In genomic region chr8:104340233-104341105, GRCm38 (mm10) we compare ENCODE assay signal across 8 mouse cellular contexts. TPM values are rescaled to one million over a fixed set of nuclear protein-coding genes. Genes with fewer than 3 reads are reported as not detected.
DNase-seq lines count a peak whose midpoint lies in the region; ATAC-seq lines count a peak whose summit lies in the region.

No protein-coding gene starts in this region.

- no peaks in the 10 kb centered on the region for H3K27me3 ChIP-seq in intestine, embryonic 14.5 days (replicated peaks; ENCODE audit: control insufficient read depth, insufficient read depth, low read length)

- no peaks in the 10 kb centered on the region for H3K9me3 ChIP-seq in intestine, embryonic 14.5 days (ENCODE audit: control insufficient read depth, low read length)

- peak; percentile 81 for ATAC-seq in intestine, embryonic 14.5 days (replicated peaks; ENCODE audit: low FRiP score, low TSS enrichment, low read depth)
- peak; percentile 66 for ATAC-seq in megakaryocyte-erythroid progenitor cell, adult 5-6 weeks (replicated peaks; ENCODE audit: low FRiP score, low TSS enrichment, poor library complexity, severe bottlenecking)

- intact Hi-C loops in left cerebral cortex, postnatal 25 days (cut with DNase I) = loop anchor here (2.0 to 5.0 kb wide), 3 partner anchors 28 to 167 kb away; partner anchors contain the start of genes Terb1 and Tk2

- H3K4me1 ChIP-seq in intestine, embryonic 14.5 days (replicated peaks; ENCODE audit: control insufficient read depth, insufficient read depth, low read length) = peaks cover 19% of the 10 kb centered on the region

- peak overlapping the region; percentile 73 for H3K4me3 ChIP-seq in intestine, embryonic 14.5 days (ENCODE audit: low read depth, low read length)

- under 1% methylated on average over 54 of the region's 54 CpGs for WGBS in intestine, embryonic 14.5 days

- peak overlapping the region; percentile 66 for H3K4me2 ChIP-seq in intestine, embryonic 14.5 days (ENCODE audit: low read length)

- H3K27ac ChIP-seq in intestine, embryonic 14.5 days (ENCODE audit: low read depth) = peak overlapping the region; percentile 91

- peak overlapping the region; percentile 92 for H3K9ac ChIP-seq in intestine, embryonic 14.5 days (ENCODE audit: low read length)

- peak; percentile 75 for DNase-seq in adipocyte (ENCODE audit: low spot score)
- peak; percentile 86 for DNase-seq in embryo, embryonic 10 days (ENCODE audit: low spot score)
- DNase-seq in gastrocnemius, postnatal 25 days = peak; percentile 78
- DNase-seq in intestine, embryonic 14.5 days (ENCODE audit: low spot score) = no peak
- DNase-seq in left cerebral cortex, postnatal 25 days (ENCODE audit: low spot score in 2 of 2) = peak; percentile 57 to 62
- peak; percentile 66 for DNase-seq in right cerebral cortex, postnatal 25 days
- DNase-seq in urinary bladder, postnatal 4 days (ENCODE audit: low spot score in 2 of 2) = peak; percentile 77 to 84

- peaks cover 24% of the 10 kb centered on the region for H3K36me3 ChIP-seq in intestine, embryonic 14.5 days (ENCODE audit: control insufficient read depth, insufficient read depth, low read length)

RNA-seq across cellular contexts. Expression of gene Cmtm3, which starts 1.3 kb away (rescaled TPM):
- 10 to 100 TPM in 1 of 2 experiments, 1 to 10 TPM in 1; 8.5 to 10.3 TPM for total RNA-seq in gastrocnemius, postnatal 25 days (2021)
- polyA plus RNA-seq in intestine, embryonic 14.5 days (2014; fragmentation: Nextera tagmentation; extraction: Ambion mirVana) = 155 and 171 TPM in 2 replicates
- total RNA-seq in left cerebral cortex, postnatal 25 days (2021) = 10 to 100 TPM in 1 of 2 experiments, 1 to 10 TPM in 1; 9.3 to 12.2 TPM
- total RNA-seq in megakaryocyte-erythroid progenitor cell, adult 5-6 weeks (2014; fragmentation: Nextera tagmentation) = 4.9 and 5.8 TPM in 2 replicates
- total RNA-seq in megakaryocyte-erythroid progenitor cell, adult 5-6 weeks (2017) = 1.4 and 7.3 TPM in 2 replicates

RNA-seq across cellular contexts. Expression of gene Cmtm2b, which starts 18.4 kb away (rescaled TPM):
- not detected for total RNA-seq in gastrocnemius, postnatal 25 days (2021)
- not detected in 2 replicates for polyA plus RNA-seq in intestine, embryonic 14.5 days (2014; fragmentation: Nextera tagmentation; extraction: Ambion mirVana)
- not detected for total RNA-seq in left cerebral cortex, postnatal 25 days (2021)
- total RNA-seq in megakaryocyte-erythroid progenitor cell, adult 5-6 weeks (2014; fragmentation: Nextera tagmentation) = not detected in 2 replicates
- total RNA-seq in megakaryocyte-erythroid progenitor cell, adult 5-6 weeks (2017) = not detected in 2 replicates

RNA-seq across cellular contexts. Expression of gene Gm11020, which starts 19.1 kb away (rescaled TPM):
- not detected for total RNA-seq in gastrocnemius, postnatal 25 days (2021)
- polyA plus RNA-seq in intestine, embryonic 14.5 days (2014; fragmentation: Nextera tagmentation; extraction: Ambion mirVana) = not detected in 2 replicates
- not detected for total RNA-seq in left cerebral cortex, postnatal 25 days (2021)
- not detected in 2 replicates for total RNA-seq in megakaryocyte-erythroid progenitor cell, adult 5-6 weeks (2014; fragmentation: Nextera tagmentation)
- not detected in 2 replicates for total RNA-seq in megakaryocyte-erythroid progenitor cell, adult 5-6 weeks (2017)

RNA-seq across cellular contexts. Expression of gene Cmtm1, which starts 30.5 kb away (rescaled TPM):
- total RNA-seq in gastrocnemius, postnatal 25 days (2021) = not detected
- polyA plus RNA-seq in intestine, embryonic 14.5 days (2014; fragmentation: Nextera tagmentation; extraction: Ambion mirVana) = not detected in 2 replicates
- not detected for total RNA-seq in left cerebral cortex, postnatal 25 days (2021)
- total RNA-seq in megakaryocyte-erythroid progenitor cell, adult 5-6 weeks (2014; fragmentation: Nextera tagmentation) = not detected in 2 replicates
- not detected in 2 replicates for total RNA-seq in megakaryocyte-erythroid progenitor cell, adult 5-6 weeks (2017)

RNA-seq across cellular contexts. Expression of gene Gm45711, which starts 30.6 kb away (rescaled TPM):
- total RNA-seq in gastrocnemius, postnatal 25 days (2021) = not detected
- polyA plus RNA-seq in intestine, embryonic 14.5 days (2014; fragmentation: Nextera tagmentation; extraction: Ambion mirVana) = not detected in 2 replicates
- total RNA-seq in left cerebral cortex, postnatal 25 days (2021) = not detected
- total RNA-seq in megakaryocyte-erythroid progenitor cell, adult 5-6 weeks (2014; fragmentation: Nextera tagmentation) = not detected in 2 replicates
- total RNA-seq in megakaryocyte-erythroid progenitor cell, adult 5-6 weeks (2017) = not detected in 2 replicates
